Mouse (Mus musculus): ENCODE measurements around the gene Tor1a. TPM values are rescaled to one million over a fixed set of nuclear protein-coding genes. Genes with fewer than 3 reads are reported as not detected.

Tor1a gene
- polyA plus RNA-seq (2014; fragmentation: Nextera tagmentation; extraction: Ambion mirVana): 71.7 and 73.2 TPM in 2 replicates

- H3K36me3 ChIP-seq (ENCODE audit: control insufficient read depth, insufficient read depth, low read length): peaks cover 14% of the 10 kb centered on the region
- DNase-seq (ENCODE audit: low spot score) (peak; percentile 93), ATAC-seq (replicated peaks; ENCODE audit: low FRiP score) (peak; percentile 94)
- peak within 1 kb of the TSS; percentile 98 for H3K9ac ChIP-seq (ENCODE audit: low read depth, low read length)
- H3K4me3 ChIP-seq (ENCODE audit: low read depth, low read length): peak within 1 kb of the TSS; percentile 99
- H3K27ac ChIP-seq (ENCODE audit: low read depth, low read length): peak within 1 kb of the TSS; percentile 70
- no peaks in the 10 kb centered on the region for H3K9me3 ChIP-seq (ENCODE audit: control insufficient read depth, low read length)
- H3K4me2 ChIP-seq: peak within 1 kb of the TSS; percentile 98
- 2% methylated on average over 58 of the region's 59 CpGs for WGBS
- H3K27me3 ChIP-seq (replicated peaks; ENCODE audit: control insufficient read depth, insufficient read depth, low read length): no peaks in the 10 kb centered on the region
- peaks cover 9% of the 10 kb centered on the region for H3K4me1 ChIP-seq (replicated peaks; ENCODE audit: control insufficient read depth, insufficient read depth, low read length)
Measured at GRCm38 (mm10) chr2:30967352-30968327, at the start of gene Tor1a. Gene Tor1a (minus strand): TSS chr2:30967933.

- no peak for DNase-seq (ENCODE audit: low spot score)
- no peaks in the 10 kb centered on the region for H3K9me3 ChIP-seq (ENCODE audit: control insufficient read depth, low read length)
- H3K27me3 ChIP-seq (replicated peaks; ENCODE audit: control insufficient read depth, insufficient read depth, low read length): no peaks in the 10 kb centered on the region
- WGBS: 79% methylated on average over 14 of the region's 14 CpGs
- H3K9ac ChIP-seq (ENCODE audit: low read depth, low read length): no peak overlapping the region
- H3K4me2 ChIP-seq: no peak overlapping the region
- H3K27ac ChIP-seq (ENCODE audit: low read depth, low read length): no peak overlapping the region
- H3K4me1 ChIP-seq (replicated peaks; ENCODE audit: control insufficient read depth, insufficient read depth, low read length): no peaks in the 10 kb centered on the region
- peaks cover 14% of the 10 kb centered on the region; the same call in 1 of the 2 replicates for H3K36me3 ChIP-seq (ENCODE audit: control insufficient read depth, insufficient read depth, low read length)
- ATAC-seq (replicated peaks; ENCODE audit: low FRiP score): no peak
- H3K4me3 ChIP-seq (ENCODE audit: low read depth, low read length): no peak overlapping the region
Measured at GRCm38 (mm10) chr2:31013371-31014120, 45.8 kb upstream of the Tor1a start.

- no peak for ATAC-seq (replicated peaks; ENCODE audit: low FRiP score)
- Histone ChIP-seq H3K9ac (ENCODE audit: low read depth, low read length) (peak overlapping the region; percentile 61), H3K4me3 (ENCODE audit: low read depth, low read length) (no peak overlapping the region), H3K27ac (ENCODE audit: low read depth, low read length) (peak overlapping the region; percentile 90), H3K9me3 (ENCODE audit: control insufficient read depth, low read length) (no peaks in the 10 kb centered on the region), H3K36me3 (ENCODE audit: control insufficient read depth, insufficient read depth, low read length) (0 out of 2 replicates have a peak, but pooled peaks cover 2% of the 10 kb centered on the region), H3K4me1 (replicated peaks; ENCODE audit: control insufficient read depth, insufficient read depth, low read length) (peaks cover 26% of the 10 kb centered on the region), H3K27me3 (replicated peaks; ENCODE audit: control insufficient read depth, insufficient read depth, low read length) (no peaks in the 10 kb centered on the region), H3K4me2 (peak overlapping the region; percentile 74)
- WGBS: 73% methylated on average over 5 of the region's 5 CpGs
- DNase-seq (ENCODE audit: low spot score): no peak
Measured at GRCm38 (mm10) chr2:31007208-31007607, 39.5 kb upstream of the Tor1a start.

GRCm38 (mm10) chr2:31006434-31006833, 38.7 kb upstream of the Tor1a start:
- DNase-seq (ENCODE audit: low spot score) (peak; percentile 59), ATAC-seq (replicated peaks; ENCODE audit: low FRiP score) (peak; percentile 93)
- no peaks in the 10 kb centered on the region for H3K9me3 ChIP-seq (ENCODE audit: control insufficient read depth, low read length)
- peak overlapping the region; percentile 74 for H3K4me2 ChIP-seq
- H3K36me3 ChIP-seq (ENCODE audit: control insufficient read depth, insufficient read depth, low read length): 0 out of 2 replicates have a peak, but pooled peaks cover 2% of the 10 kb centered on the region
- peak overlapping the region; percentile 61 for H3K9ac ChIP-seq (ENCODE audit: low read depth, low read length)
- peak overlapping the region; percentile 90 for H3K27ac ChIP-seq (ENCODE audit: low read depth, low read length)
- H3K4me1 ChIP-seq (replicated peaks; ENCODE audit: control insufficient read depth, insufficient read depth, low read length): peaks cover 26% of the 10 kb centered on the region
- H3K4me3 ChIP-seq (ENCODE audit: low read depth, low read length): peak overlapping the region; percentile 45
- WGBS: 31% methylated on average over 5 of the region's 5 CpGs
- no peaks in the 10 kb centered on the region for H3K27me3 ChIP-seq (replicated peaks; ENCODE audit: control insufficient read depth, insufficient read depth, low read length)

- Histone ChIP-seq H3K9ac (ENCODE audit: low read depth, low read length) (peak overlapping the region; percentile 61), H3K4me3 (ENCODE audit: low read depth, low read length) (peak overlapping the region; percentile 45)
- WGBS: 47% methylated on average over 2 of the region's 2 CpGs
Measured at GRCm38 (mm10) chr2:31005453-31005852, 37.7 kb upstream of the Tor1a start.

GRCm38 (mm10) chr2:31002857-31003256, 35.1 kb upstream of the Tor1a start:
- H3K9ac ChIP-seq (ENCODE audit: low read depth, low read length): no peak overlapping the region
- 0 out of 2 replicates have a peak, but pooled peaks cover 2% of the 10 kb centered on the region for H3K36me3 ChIP-seq (ENCODE audit: control insufficient read depth, insufficient read depth, low read length)
- H3K4me1 ChIP-seq (replicated peaks; ENCODE audit: control insufficient read depth, insufficient read depth, low read length): peaks cover 26% of the 10 kb centered on the region
- H3K9me3 ChIP-seq (ENCODE audit: control insufficient read depth, low read length): no peaks in the 10 kb centered on the region
- H3K4me2 ChIP-seq: no peak overlapping the region
- no peaks in the 10 kb centered on the region for H3K27me3 ChIP-seq (replicated peaks; ENCODE audit: control insufficient read depth, insufficient read depth, low read length)
- no peak overlapping the region for H3K4me3 ChIP-seq (ENCODE audit: low read depth, low read length)
- WGBS: 91% methylated on average over 10 of the region's 10 CpGs
- ATAC-seq (replicated peaks; ENCODE audit: low FRiP score): no peak
- no peak for DNase-seq (ENCODE audit: low spot score)
- no peak overlapping the region for H3K27ac ChIP-seq (ENCODE audit: low read depth, low read length)

More at GRCm38 (mm10) chr2:31005453-31005852, 37.7 kb upstream of the Tor1a start:
- Histone ChIP-seq H3K27me3 (replicated peaks; ENCODE audit: control insufficient read depth, insufficient read depth, low read length) (no peaks in the 10 kb centered on the region), H3K9me3 (ENCODE audit: control insufficient read depth, low read length) (no peaks in the 10 kb centered on the region), H3K4me2 (peak overlapping the region; percentile 74), H3K36me3 (ENCODE audit: control insufficient read depth, insufficient read depth, low read length) (0 out of 2 replicates have a peak, but pooled peaks cover 2% of the 10 kb centered on the region), H3K27ac (ENCODE audit: low read depth, low read length) (peak overlapping the region; percentile 90), H3K4me1 (replicated peaks; ENCODE audit: control insufficient read depth, insufficient read depth, low read length) (peaks cover 26% of the 10 kb centered on the region)
- ATAC-seq (replicated peaks; ENCODE audit: low FRiP score) (peak; percentile 70), DNase-seq (ENCODE audit: low spot score) (no peak)

GRCm38 (mm10) chr2:30998443-30999260, 30.9 kb upstream of the Tor1a start:
- Histone ChIP-seq H3K36me3 (ENCODE audit: control insufficient read depth, insufficient read depth, low read length) (0 out of 2 replicates have a peak, but pooled peaks cover 2% of the 10 kb centered on the region), H3K27ac (ENCODE audit: low read depth, low read length) (no peak overlapping the region), H3K4me1 (replicated peaks; ENCODE audit: control insufficient read depth, insufficient read depth, low read length) (no peaks in the 10 kb centered on the region; the same call in 1 of the 2 replicates), H3K27me3 (replicated peaks; ENCODE audit: control insufficient read depth, insufficient read depth, low read length) (no peaks in the 10 kb centered on the region), H3K9ac (ENCODE audit: low read depth, low read length) (no peak overlapping the region), H3K9me3 (ENCODE audit: control insufficient read depth, low read length) (no peaks in the 10 kb centered on the region), H3K4me3 (ENCODE audit: low read depth, low read length) (no peak overlapping the region), H3K4me2 (no peak overlapping the region)
- no peak for ATAC-seq (replicated peaks; ENCODE audit: low FRiP score)
- WGBS: 69% methylated on average over 8 of the region's 8 CpGs
- DNase-seq (ENCODE audit: low spot score): no peak
